Mouse (Mus musculus) MEL (cell line): ENCODE results near the gene Slc35e4. TPM values are rescaled to one million over a fixed set of nuclear protein-coding genes. Genes with fewer than 3 reads are reported as not detected.

Experiments
- DNase-seq: peaks from one replicate; pipeline ENCODE4 v3.0.0; 2011; ENCODE audit warnings: low read depth, low spot score
- H3K27ac ChIP-seq: 2 replicates; pipeline ENCODE4 v1.5.1; 2012; ENCODE audit warnings: low read depth, mild to moderate bottlenecking, control low read depth, low read length, moderate library complexity; ENCODE audit not compliant: control insufficient read depth
- H3K27me3 ChIP-seq, 2 experiments: fragments of 150-350 bp in 1 of 2; sonication (generic) in 1 of 2; 2 replicates each; pipeline ENCODE4 v1.6.1; 2012; ENCODE audit warnings: low read length in 2 of 2, mild to moderate bottlenecking in 2 of 2, improper control_type of control experiment in 1 of 2, moderate library complexity in 1 of 2; ENCODE audit not compliant: insufficient read depth in 2 of 2, control insufficient read depth in 1 of 2
- H3K36me3 ChIP-seq, 2 experiments: 2 replicates each; pipeline ENCODE4 v1.6.1; 2012 to 2014; ENCODE audit warnings: low read length in 2 of 2, improper control_type of control experiment in 1 of 2, inconsistent platforms in 1 of 2, mild to moderate bottlenecking in 1 of 2; ENCODE audit not compliant: insufficient read depth in 2 of 2, control insufficient read depth in 1 of 2
- H3K4me1 ChIP-seq, 2 experiments: fragments of 150-350 bp in 1 of 2; sonication (generic) in 1 of 2; 2 replicates each; pipeline ENCODE4 v1.6.1; 2012; ENCODE audit warnings: low read length in 2 of 2, improper control_type of control experiment in 1 of 2, mild to moderate bottlenecking in 1 of 2; ENCODE audit not compliant: insufficient read depth in 2 of 2, control insufficient read depth in 1 of 2
- H3K4me3 ChIP-seq, 2 experiments: fragments of 150-350 bp in 1 of 2; sonication (generic) in 1 of 2; 2 replicates each; pipeline ENCODE4 v1.5.1; 2012; ENCODE audit warnings: low read depth in 2 of 2, low read length in 2 of 2, mild to moderate bottlenecking in 2 of 2, moderate library complexity in 2 of 2, control low read depth in 1 of 2, improper control_type of control experiment in 1 of 2; ENCODE audit not compliant: control insufficient read depth in 1 of 2, insufficient read depth in 1 of 2
- H3K79me2 ChIP-seq: 2 replicates; pipeline ENCODE4 v1.6.1; 2012; ENCODE audit warnings: mild to moderate bottlenecking, low read length, moderate library complexity; ENCODE audit not compliant: control insufficient read depth, poor library complexity, insufficient read depth
- H3K9ac ChIP-seq: 2 replicates; pipeline ENCODE4 v1.6.1; 2012; ENCODE audit warnings: low read depth, mild to moderate bottlenecking, control low read depth, low read length, moderate library complexity; ENCODE audit not compliant: control insufficient read depth, poor library complexity, severe bottlenecking
- H3K9me3 ChIP-seq: fragments of 150-350 bp; sonication (generic); replicated peaks from 2 replicates; pipeline ENCODE4 v1.6.1; 2012; ENCODE audit warnings: mild to moderate bottlenecking, low read length, improper control_type of control experiment, moderate library complexity; ENCODE audit not compliant: insufficient read depth
- CHD1 ChIP-seq: IDR thresholded peaks from 2 replicates; pipeline ENCODE4 v1.6.1; 2012; ENCODE audit warnings: low read depth, mild to moderate bottlenecking, inconsistent platforms, low read length, improper control_type of control experiment
- CHD2 ChIP-seq: IDR thresholded peaks from 2 replicates; pipeline ENCODE4 v1.6.1; 2011; ENCODE audit warnings: low read length, improper control_type of control experiment
- E2F4 ChIP-seq: IDR thresholded peaks from 2 replicates; pipeline ENCODE4 v1.6.1; 2011; ENCODE audit warnings: low read depth, low read length, improper control_type of control experiment, borderline replicate concordance
- ELF1 ChIP-seq: IDR thresholded peaks from 2 replicates; pipeline ENCODE4 v1.6.1; 2014; ENCODE audit warnings: low read depth, mild to moderate bottlenecking, inconsistent platforms, low read length, improper control_type of control experiment, moderate library complexity
- GABPA ChIP-seq: IDR thresholded peaks from 2 replicates; pipeline ENCODE4 v1.6.1; 2012; ENCODE audit warnings: low read depth, mild to moderate bottlenecking, inconsistent platforms, low read length, improper control_type of control experiment, moderate library complexity
- HCFC1 ChIP-seq: IDR thresholded peaks from 2 replicates; pipeline ENCODE4 v1.6.1; 2012; ENCODE audit warnings: low read depth, mild to moderate bottlenecking, inconsistent platforms, low read length, improper control_type of control experiment, moderate library complexity
- JUND ChIP-seq: IDR thresholded peaks from 2 replicates; pipeline ENCODE4 v1.6.1; 2011; ENCODE audit warnings: low read depth, mild to moderate bottlenecking, improper control_type of control experiment, low read length
- KAT2A ChIP-seq: conservative IDR thresholded peaks from 2 replicates; pipeline ENCODE4 v1.6.1; 2012; ENCODE audit warnings: low read depth, low read length, improper control_type of control experiment, inconsistent platforms
- MAFK ChIP-seq: IDR thresholded peaks from 2 replicates; pipeline ENCODE4 v1.6.1; 2011; ENCODE audit warnings: low read depth, mild to moderate bottlenecking, low read length, improper control_type of control experiment, borderline replicate concordance
- MAX ChIP-seq: IDR thresholded peaks from 2 replicates; pipeline ENCODE4 v1.6.1; 2011; ENCODE audit warnings: low read length, improper control_type of control experiment
- MEF2A ChIP-seq: IDR thresholded peaks from 2 replicates; pipeline ENCODE4 v1.6.1; 2014; ENCODE audit warnings: low read depth, mild to moderate bottlenecking, inconsistent platforms, low read length, improper control_type of control experiment; ENCODE audit not compliant: poor library complexity, insufficient replicate concordance, severe bottlenecking; ENCODE audit errors: extremely low read depth
- MXI1 ChIP-seq: IDR thresholded peaks from 2 replicates; pipeline ENCODE4 v1.6.1; 2011; ENCODE audit warnings: mild to moderate bottlenecking, low read depth, low read length, improper control_type of control experiment
- MYB ChIP-seq: IDR thresholded peaks from 2 replicates; pipeline ENCODE4 v1.6.1; 2011; ENCODE audit warnings: mild to moderate bottlenecking, low read depth, low read length, improper control_type of control experiment
- MYC ChIP-seq: IDR thresholded peaks from 2 replicates; pipeline ENCODE4 v1.6.1; 2011; ENCODE audit warnings: low read depth, mild to moderate bottlenecking, low read length, improper control_type of control experiment, moderate library complexity
- NRF1 ChIP-seq: IDR thresholded peaks from 2 replicates; pipeline ENCODE4 v1.6.1; 2014; ENCODE audit warnings: low read depth, mild to moderate bottlenecking, inconsistent platforms, low read length, improper control_type of control experiment, moderate library complexity; ENCODE audit not compliant: poor library complexity, insufficient read depth, severe bottlenecking
- POLR2A ChIP-seq, 2 experiments: IDR thresholded peaks; 2 replicates each; pipeline ENCODE4 v1.6.1; 2011 to 2012; ENCODE audit warnings: low read length in 2 of 2, mild to moderate bottlenecking in 2 of 2, control low read depth in 1 of 2, improper control_type of control experiment in 1 of 2, low read depth in 1 of 2, moderate library complexity in 1 of 2; ENCODE audit not compliant: control insufficient read depth in 1 of 2, insufficient read depth in 1 of 2, poor library complexity in 1 of 2
- POLR2AphosphoS2 ChIP-seq: IDR thresholded peaks from 2 replicates; pipeline ENCODE4 v1.6.1; 2011; ENCODE audit warnings: low read length, improper control_type of control experiment
- POLR2AphosphoS5 ChIP-seq: IDR thresholded peaks from 2 replicates; pipeline ENCODE4 v1.6.1; 2012; ENCODE audit warnings: low read depth, borderline replicate concordance, mild to moderate bottlenecking, inconsistent platforms, low read length, moderate library complexity, mixed read lengths
- RCOR1 ChIP-seq: IDR thresholded peaks from 2 replicates; pipeline ENCODE4 v1.6.1; 2012; ENCODE audit warnings: low read depth, mild to moderate bottlenecking, inconsistent platforms, low read length, improper control_type of control experiment
- SMC3 ChIP-seq: IDR thresholded peaks from 2 replicates; pipeline ENCODE4 v1.6.1; 2011; ENCODE audit warnings: low read depth, low read length, improper control_type of control experiment
- TAL1 ChIP-seq: IDR thresholded peaks from 2 replicates; pipeline ENCODE4 v1.6.1; 2012; ENCODE audit warnings: mild to moderate bottlenecking, inconsistent platforms, low read length, moderate library complexity, mixed read lengths
- TBP ChIP-seq: IDR thresholded peaks from 2 replicates; pipeline ENCODE4 v1.8.0; 2011; ENCODE audit warnings: low read depth, low read length, improper control_type of control experiment
- TCF12 ChIP-seq: IDR thresholded peaks from 2 replicates; pipeline ENCODE4 v1.6.1; 2014; ENCODE audit warnings: low read depth, mild to moderate bottlenecking, inconsistent platforms, low read length, improper control_type of control experiment, moderate library complexity
- UBTF ChIP-seq: IDR thresholded peaks from 2 replicates; pipeline ENCODE4 v1.6.1; 2012; ENCODE audit warnings: low read depth, mild to moderate bottlenecking, inconsistent platforms, low read length, improper control_type of control experiment, moderate library complexity, borderline replicate concordance; ENCODE audit not compliant: insufficient read depth
- USF2 ChIP-seq, 2 experiments: IDR thresholded peaks; 2 replicates each; pipeline ENCODE4 v1.6.1; 2011 to 2012; ENCODE audit warnings: improper control_type of control experiment in 2 of 2, low read length in 2 of 2, borderline replicate concordance in 1 of 2, inconsistent platforms in 1 of 2, low read depth in 1 of 2, mild to moderate bottlenecking in 1 of 2; ENCODE audit not compliant: insufficient read depth in 1 of 2
- ZC3H11A ChIP-seq: IDR thresholded peaks from 2 replicates; pipeline ENCODE4 v1.6.1; 2012; ENCODE audit warnings: low read depth, mild to moderate bottlenecking, inconsistent platforms, low read length, improper control_type of control experiment
- ZKSCAN1 ChIP-seq: IDR thresholded peaks from 2 replicates; pipeline ENCODE4 v1.6.1; 2012; ENCODE audit warnings: low read depth, mild to moderate bottlenecking, inconsistent platforms, low read length, improper control_type of control experiment, moderate library complexity
- ZMIZ1 ChIP-seq: IDR thresholded peaks from 2 replicates; pipeline ENCODE4 v1.6.1; 2012; ENCODE audit warnings: low read depth, mild to moderate bottlenecking, inconsistent platforms, low read length, improper control_type of control experiment, moderate library complexity
- ZNF384 ChIP-seq: IDR thresholded peaks from 2 replicates; pipeline ENCODE4 v1.6.1; 2012; ENCODE audit warnings: low read depth, mild to moderate bottlenecking, inconsistent platforms, low read length, improper control_type of control experiment
- polyA plus RNA-seq, 2 experiments: library from polyadenylated mRNA; stranded (reverse) in 1 of 2; unstranded in 1 of 2; fragments of >175 nt in 1 of 2; fragments of >200 nt in 1 of 2; gene quantifications; 2 replicates each; pipeline versions ENCODE4 v1.2.1 to v1.2.4; 2012; ENCODE audit warnings: low replicate concordance in 2 of 2, low read depth in 1 of 2; ENCODE audit not compliant: insufficient read length in 2 of 2, insufficient read depth in 1 of 2, missing spikeins in 1 of 2
- total RNA-seq: library from RNA; depleted of rRNA; stranded (reverse); fragments of 300-350 nt; gene quantifications from 2 replicates; pipeline ENCODE4 v1.2.3, GENCODE M21; 2012

Slc35e4 gene
- total and polyA plus RNA-seq, 3 experiments = 12.1 to 14.0 TPM; not detected in 1

GRCm38 (mm10) chr11:3922115-3922514 lies 7.7 kb upstream of the Slc35e4 start:
- no peak for DNase-seq
- H3K4me3 ChIP-seq = no peak overlapping the region
- peaks cover 6 to 16% of the 10 kb centered on the region in 2 experiments for H3K4me1 ChIP-seq
- peaks cover 0 to 6% of the 10 kb centered on the region in 2 experiments; a peak in 1 of 4 replicates for H3K36me3 ChIP-seq
- TF ChIP-seq GABPA = no peak
- no peak for TF ChIP-seq MYC
- TF ChIP-seq KAT2A = no peak
- no peak for TF ChIP-seq MYB
- no peak for TF ChIP-seq RCOR1
- TF ChIP-seq POLR2AphosphoS5 = no peak
- no peak for TF ChIP-seq UBTF
- no peak for TF ChIP-seq POLR2A (IDR thresholded peaks at IDR 0.05; ENCODE audit: control insufficient read depth in 1 of 2, insufficient read depth in 1 of 2, low read depth in 1 of 2, low read length in 2 of 2, poor library complexity in 1 of 2)
- no peak for TF ChIP-seq SMC3
- TF ChIP-seq CHD1 = no peak
- no peaks in the 10 kb centered on the region for H3K27me3 ChIP-seq
- H3K27ac ChIP-seq = no peak overlapping the region
- H3K79me2 ChIP-seq = no peaks in the 10 kb centered on the region
- H3K9me3 ChIP-seq = no peaks in the 10 kb centered on the region
- no peak overlapping the region for H3K9ac ChIP-seq

DNA sequence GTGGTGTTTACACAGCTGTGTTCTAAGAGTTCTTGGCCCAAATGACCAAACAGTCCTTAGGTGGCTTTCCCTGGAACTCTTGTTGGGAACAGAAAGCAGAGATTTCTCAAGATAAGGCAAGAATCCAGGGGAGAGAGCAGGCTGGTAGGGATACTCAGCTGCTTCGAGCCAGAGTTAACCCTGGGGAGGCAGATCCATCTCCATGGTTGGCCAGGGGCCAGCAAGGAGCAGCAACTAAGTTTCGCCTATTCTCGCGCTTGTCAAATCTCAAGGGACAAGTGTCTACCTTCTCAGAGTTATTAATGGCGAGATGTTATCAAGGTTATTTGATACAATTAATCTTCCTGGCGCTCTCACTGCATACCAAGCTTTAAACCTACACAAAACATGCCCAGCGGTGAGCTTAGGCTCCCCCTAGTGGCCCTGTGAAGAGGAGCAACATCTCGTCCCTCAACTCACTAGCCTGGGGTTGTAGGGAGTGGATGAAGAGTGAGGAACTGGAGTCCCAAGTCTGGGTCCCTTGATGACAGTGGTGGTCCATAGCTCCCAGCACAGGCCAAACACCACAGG lies 6.9 kb upstream of the Slc35e4 start:
- no peaks in the 10 kb centered on the region for H3K79me2 ChIP-seq
- H3K27ac ChIP-seq = no peak overlapping the region
- H3K4me1 ChIP-seq = peaks cover 6 to 16% of the 10 kb centered on the region in 2 experiments
- H3K36me3 ChIP-seq = peaks cover 0 to 6% of the 10 kb centered on the region in 2 experiments; a peak in 1 of 4 replicates
- H3K27me3 ChIP-seq = no peaks in the 10 kb centered on the region
- DNase-seq = peak; percentile 86
- H3K4me3 ChIP-seq = no peak overlapping the region
- H3K9me3 ChIP-seq = no peaks in the 10 kb centered on the region
- no peak overlapping the region for H3K9ac ChIP-seq
- TF ChIP-seq MYC = no peak
- no peak for TF ChIP-seq MAFK
- TF ChIP-seq MXI1 = no peak; the same call in 1 of the 2 replicates
- no peak for TF ChIP-seq POLR2A (IDR thresholded peaks at IDR 0.05; ENCODE audit: control insufficient read depth in 1 of 2, insufficient read depth in 1 of 2, low read depth in 1 of 2, low read length in 2 of 2, poor library complexity in 1 of 2)
- TF ChIP-seq ZNF384 = no peak
- TF ChIP-seq ZC3H11A = 0 out of 2 replicates have a peak, but pooled peaks have one; percentile 22
- no peak for TF ChIP-seq MEF2A
- no peak for TF ChIP-seq JUND
- no peak for TF ChIP-seq MYB
- no peak for TF ChIP-seq USF2 (IDR thresholded peaks at IDR 0.05; ENCODE audit: borderline replicate concordance in 1 of 2, insufficient read depth in 1 of 2, low read depth in 1 of 2, low read length in 2 of 2)
- no peak for TF ChIP-seq UBTF
- TF ChIP-seq E2F4 = no peak
- no peak for TF ChIP-seq GABPA
- 0 out of 2 replicates have a peak, but pooled peaks have one; percentile 33 for TF ChIP-seq ELF1
- TF ChIP-seq TAL1 = no peak
- no peak for TF ChIP-seq POLR2AphosphoS2
- TF ChIP-seq CHD2 = no peak
- 0 out of 2 replicates have a peak, but pooled peaks have one; percentile 41 for TF ChIP-seq HCFC1
- TF ChIP-seq ZKSCAN1 = no peak
- no peak for TF ChIP-seq RCOR1
- 0 out of 2 replicates have a peak, but pooled peaks have one; percentile 31 for TF ChIP-seq TBP
- TF ChIP-seq NRF1 = no peak
- no peak for TF ChIP-seq ZMIZ1
- no peak for TF ChIP-seq MAX
- no peak for TF ChIP-seq TCF12
- TF ChIP-seq POLR2AphosphoS5 = no peak
